Mouse (Mus musculus) frontal cortex, adult 2 months (tissue): ENCODE data around the gene Xcl1. TPM values are rescaled to one million over a fixed set of nuclear protein-coding genes. Genes with fewer than 3 reads are reported as not detected.

Experiments
- DNase-seq, 2 experiments: peaks; one replicate each; pipeline ENCODE4 v3.0.0; 2022; ENCODE audit warnings: low spot score in 1 of 2; ENCODE audit errors: extremely low spot score in 1 of 2
- polyA plus RNA-seq: library from polyadenylated mRNA; depleted of rRNA; stranded (reverse); fragments of >200 nt; gene quantifications from 2 replicates; pipeline ENCODE4 v1.2.3, GENCODE M21; 2012; rRNA removed

Gene Xcl1
- not detected in 2 replicates for polyA plus RNA-seq

DNA sequence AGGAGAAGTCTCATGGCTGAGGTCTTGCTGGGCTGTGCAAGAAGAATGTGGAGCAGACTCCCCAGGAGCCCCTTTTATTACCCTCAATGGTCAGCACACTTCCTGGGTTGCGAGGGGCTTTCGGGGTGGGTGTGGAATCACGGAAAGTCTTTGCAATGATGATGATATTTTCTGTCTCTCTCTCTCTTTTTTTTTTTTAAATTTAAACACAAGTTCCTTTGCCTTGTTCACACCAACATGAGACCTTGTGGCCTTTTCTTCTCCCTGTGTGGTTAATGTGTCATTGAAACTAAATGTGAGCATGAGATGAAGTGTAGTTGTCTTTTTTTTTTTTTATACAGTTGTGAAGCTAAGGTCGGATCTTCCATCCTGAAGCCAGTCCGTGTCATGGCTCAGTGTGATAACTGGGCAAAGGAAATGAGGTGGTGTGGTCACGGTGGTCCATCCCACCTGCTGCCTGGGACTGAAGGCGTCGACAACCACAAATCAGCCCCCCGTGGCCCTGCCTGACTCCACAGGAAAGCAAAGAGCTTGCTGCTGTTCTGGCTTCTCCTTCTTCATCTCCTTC is at the start of gene Xcl1:
Gene Xcl1 (minus strand): TSS at position 51 of the 568 bp plus-strand sequence.
- DNase-seq = no peak

DNA sequence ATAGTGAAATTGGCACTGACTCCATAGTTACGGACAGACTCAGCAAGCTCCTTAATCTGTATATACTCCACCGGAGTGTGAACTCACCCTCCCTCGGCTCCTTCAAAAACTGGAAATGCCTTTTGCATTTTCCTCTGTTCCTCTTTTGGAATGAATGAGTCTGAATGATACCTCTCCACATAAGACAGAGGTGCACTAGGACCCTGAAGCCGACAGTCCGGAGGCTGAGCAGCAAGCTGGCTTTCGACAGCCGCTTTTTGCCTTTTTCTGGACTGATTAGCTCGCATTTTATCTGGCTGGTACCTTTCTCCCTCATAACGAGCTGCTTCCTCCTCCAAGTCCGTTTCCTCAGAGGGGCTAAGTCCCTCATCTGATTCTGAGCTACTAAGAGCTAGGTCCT is 49.4 kb upstream of the Xcl1 start:
- DNase-seq = peak in 1 of 2 experiments; percentile 38

DNA sequence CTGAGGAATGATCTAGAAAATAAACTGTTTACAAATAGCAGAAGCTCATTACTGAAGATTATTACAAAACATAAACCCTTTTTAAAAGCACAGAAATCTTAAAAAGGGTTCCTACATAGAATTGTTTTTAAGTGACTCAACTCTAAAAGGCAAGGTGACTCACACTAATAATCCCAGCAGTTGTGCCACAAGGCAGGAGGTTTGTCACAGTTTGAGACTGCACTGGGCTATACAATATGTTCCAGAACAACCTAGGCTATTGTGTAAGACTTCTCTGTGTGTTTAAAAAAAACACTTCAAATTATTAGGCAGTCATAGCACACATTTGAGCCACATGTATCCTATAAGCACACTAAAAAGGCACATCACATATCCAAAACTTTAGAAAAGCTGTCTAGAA is 42.0 kb upstream of the Xcl1 start:
- no peak for DNase-seq

DNA sequence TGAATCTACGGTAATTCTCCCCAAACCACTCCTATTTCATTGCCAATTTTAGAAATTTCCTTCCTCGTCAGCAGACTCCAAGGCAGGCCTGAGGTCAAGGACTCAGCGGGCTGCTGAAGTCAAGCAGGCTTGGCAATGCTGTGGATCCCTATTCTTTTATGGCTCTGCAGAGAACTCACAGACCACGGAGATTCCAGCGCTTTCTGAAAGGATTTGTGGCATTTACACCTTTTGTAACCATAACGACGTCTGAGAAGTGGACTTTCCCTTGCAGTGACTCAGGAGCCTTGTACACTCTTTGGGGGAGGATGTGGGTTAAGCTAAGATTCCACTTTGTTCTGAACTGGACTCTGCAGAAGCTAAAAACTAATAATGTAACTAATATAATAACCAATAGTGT is 40.4 kb upstream of the Xcl1 start:
- DNase-seq = no peak

DNA sequence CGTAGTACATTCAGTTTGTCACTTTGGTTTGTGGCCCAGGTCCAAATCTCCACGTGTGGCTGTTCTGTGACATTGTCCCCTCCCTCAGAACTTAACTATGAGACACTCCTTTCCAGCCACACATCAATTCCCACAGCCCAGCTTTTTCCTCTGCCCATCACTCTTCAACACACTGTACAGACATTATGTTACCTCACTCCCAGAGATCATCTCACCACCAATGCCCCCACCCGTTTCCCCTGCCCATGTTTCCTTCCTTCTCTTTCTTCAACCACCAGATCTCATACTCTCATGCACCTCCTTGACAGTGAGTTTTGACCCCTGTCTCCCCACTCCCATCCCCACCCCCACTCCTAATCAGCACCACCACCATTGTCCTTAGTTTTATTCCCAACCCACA is 39.9 kb upstream of the Xcl1 start:
- no peak for DNase-seq

DNA sequence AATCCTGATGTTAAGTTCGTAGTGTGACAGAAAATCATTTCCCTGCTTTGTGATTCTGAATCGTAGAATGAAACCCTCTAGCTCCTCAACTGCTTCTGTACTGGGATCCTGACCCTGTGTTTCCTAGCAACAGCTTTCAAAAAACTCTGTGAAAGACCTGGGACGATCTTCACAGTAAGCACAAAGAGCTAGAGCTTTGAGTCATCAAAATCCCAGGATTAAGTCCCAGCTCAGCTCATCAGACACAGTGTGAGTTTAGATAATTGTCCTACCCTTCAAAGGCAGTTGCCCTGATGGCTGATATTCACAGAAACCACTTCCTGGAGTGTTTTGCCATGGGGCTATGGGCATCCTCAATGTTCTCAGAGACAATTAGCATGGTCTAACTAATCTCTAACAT is 38.5 kb upstream of the Xcl1 start:
- peak in 1 of 2 experiments; percentile 9 for DNase-seq

DNA sequence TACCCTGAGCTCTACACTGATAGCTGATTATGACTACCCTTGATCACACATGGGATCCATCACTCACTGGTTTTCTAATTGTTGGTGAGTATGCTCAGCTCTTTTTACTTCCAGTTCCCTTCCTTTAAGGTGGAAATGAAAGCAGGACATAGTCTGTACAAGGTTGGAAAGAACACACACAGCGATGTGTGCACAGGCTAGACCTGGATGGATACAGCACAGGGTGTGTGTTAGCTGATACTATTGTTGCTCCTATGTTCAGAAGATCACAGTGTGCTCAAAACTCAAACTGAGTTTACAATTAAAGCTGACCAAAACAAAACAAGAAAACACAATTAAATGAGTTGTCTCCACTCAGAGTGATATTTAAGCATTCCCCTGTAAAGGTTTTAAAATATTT is 38.0 kb upstream of the Xcl1 start:
- DNase-seq = no peak

DNA sequence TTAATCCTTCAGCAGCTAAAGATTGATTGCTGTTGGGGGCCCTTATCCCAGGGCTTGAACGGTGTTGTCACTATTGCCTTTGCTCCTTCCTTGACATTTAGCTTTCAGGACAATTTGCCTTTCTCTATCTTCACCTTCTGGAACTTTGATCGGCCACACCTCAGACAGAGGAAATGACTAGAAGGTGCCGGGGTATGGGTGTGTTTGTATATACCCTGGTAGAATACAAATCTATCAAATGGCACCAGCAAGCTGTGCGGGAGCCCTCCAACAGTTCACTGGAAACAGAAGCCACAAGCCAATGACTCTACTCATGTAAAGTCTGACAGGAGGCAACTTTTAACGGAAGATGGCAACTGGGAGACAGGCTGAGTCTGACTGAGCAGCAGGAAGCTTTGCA is 37.4 kb upstream of the Xcl1 start:
- DNase-seq = no peak

DNA sequence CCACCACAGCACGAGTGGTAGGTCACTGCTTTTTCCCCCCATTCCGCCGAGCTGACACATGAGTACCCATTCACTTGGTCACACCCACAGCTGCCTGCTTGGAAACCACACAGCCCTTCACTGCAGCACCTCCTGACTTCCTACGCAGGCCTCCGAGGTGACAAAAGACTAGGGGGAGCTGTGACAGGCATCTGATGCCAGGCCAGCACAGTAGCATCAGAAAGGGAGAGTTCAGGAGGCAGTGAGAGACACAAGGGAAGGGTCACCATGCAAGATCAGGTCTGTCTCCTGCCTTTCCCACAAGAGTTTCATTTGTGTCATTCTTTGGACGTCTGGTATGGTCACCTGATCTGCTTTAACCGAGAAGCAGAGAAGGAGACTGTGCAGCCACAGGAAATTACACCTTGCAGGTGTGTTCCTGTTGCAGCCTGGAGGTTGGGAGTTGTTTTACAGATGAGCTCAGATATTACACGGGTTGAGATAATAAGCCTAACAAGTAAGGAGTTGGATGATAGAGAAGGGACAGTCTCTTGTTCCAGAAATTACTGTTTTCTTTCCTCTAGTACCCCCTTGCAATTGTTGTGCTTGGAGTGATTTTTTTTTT is 30.9 kb upstream of the Xcl1 start:
- DNase-seq = no peak

DNA sequence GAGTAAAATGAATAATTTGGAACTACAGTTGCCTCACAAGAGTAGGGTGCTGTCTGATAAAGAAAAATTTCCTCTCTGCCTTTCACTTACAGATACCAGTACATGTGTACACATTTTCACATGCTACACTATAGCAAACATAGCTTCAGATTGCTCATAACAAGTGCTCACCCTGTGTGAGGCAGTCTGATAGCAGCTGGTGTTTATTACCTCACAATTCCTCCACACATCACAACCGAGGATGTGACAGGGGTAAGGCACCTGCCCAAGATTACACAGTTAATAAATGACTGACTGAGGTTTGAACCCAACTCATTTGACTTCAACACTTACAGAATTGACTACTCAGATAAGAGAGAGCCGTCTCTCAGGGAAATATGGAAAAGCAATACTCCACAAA is 25.3 kb upstream of the Xcl1 start:
- DNase-seq = no peak

DNA sequence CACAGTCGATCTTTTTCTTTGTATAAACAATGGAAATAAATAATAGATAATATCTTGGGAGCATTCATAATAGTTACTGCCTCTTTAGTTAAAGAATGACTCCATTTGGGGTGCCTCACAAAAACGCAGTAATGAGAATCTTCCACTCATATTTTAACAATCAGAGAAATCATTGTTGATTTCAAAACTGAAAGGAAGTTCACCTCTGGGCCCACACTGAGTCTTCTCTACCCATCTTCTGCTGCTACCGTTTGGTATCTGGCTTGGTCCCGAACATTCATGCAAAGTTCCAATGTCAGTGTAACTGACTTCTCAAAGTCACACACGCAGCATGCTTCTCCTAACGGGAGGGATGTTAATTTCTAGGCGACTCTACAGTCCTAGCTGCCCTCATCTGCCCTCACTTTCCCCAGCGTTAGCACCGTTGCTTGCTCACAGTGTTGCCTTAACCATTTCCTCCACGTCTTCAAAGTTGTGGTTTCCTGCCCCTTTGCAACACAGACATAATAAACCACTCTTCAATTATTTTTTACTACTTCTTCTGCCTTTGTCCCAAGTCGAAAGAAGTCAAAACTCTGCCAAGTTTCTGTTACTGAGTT is 24.6 kb upstream of the Xcl1 start:
- no peak for DNase-seq

DNA sequence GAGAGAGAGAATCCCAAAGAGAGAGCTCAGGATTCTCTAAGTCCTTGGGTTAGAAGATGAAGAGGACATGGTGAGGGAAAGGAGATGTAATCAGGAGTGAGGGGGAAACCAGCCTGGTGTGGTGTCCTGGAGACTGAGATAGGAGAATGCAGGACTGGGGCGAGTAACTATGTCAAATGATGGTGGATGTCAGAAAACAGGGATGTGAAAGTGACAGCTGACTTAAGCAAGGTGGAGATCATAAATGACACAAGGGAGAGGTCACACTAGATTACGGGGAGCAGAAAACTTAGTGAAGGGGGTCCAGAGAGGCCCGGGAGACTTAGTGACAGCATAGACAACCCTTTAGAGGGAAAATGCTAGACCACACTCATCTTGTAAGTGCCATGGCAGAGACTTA is 23.8 kb upstream of the Xcl1 start:
- DNase-seq = no peak

DNA sequence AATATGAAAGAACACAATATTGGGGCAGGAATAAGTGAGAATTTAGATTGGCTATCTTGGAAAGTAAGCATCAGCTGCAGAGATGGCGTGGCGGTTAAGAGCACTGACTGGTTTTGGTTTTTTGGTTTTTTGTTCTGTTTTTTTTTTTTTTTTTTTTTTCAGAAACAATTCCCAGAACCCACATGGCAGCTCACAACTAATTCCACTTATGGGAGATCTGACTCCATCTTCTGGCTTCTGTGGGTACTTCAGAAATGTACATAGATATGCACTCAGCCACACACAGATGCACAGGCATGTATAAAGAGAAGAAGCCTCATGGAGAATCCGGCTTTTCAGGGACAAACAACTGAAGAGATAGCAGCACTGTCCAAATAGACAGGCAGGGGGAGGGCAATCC is 22.6 kb upstream of the Xcl1 start:
- no peak for DNase-seq

DNA sequence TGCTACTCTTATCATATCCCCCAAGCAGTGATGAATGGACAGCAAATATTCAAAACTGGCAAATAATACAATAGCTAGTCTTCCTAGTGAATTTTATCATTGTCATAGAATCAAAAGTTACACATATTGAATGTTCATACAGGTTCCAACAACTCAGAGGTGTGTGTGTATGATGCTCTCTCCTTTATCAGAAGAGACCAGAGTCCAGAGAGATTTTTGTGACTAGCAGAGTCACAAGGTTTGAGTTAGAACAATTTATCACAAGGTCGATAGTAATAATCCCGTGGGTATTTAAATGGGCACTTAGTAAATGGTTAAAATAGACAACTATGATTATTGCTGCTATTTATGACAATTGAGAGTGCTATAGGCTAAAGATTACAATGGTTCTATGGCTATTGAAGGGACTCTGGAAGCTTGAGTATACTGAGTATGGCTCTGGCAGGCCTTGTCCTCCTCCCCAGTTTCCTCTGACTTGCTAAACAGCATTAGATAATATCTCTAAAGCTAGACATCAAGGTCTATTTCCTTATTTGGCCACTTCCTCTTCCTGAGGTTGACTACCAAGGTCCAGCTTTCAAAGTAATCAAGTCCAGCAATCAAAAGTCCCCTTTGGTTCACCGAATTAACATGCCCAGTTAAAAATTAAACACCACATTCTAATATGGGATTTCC is 21.5 kb upstream of the Xcl1 start:
- no peak for DNase-seq

DNA sequence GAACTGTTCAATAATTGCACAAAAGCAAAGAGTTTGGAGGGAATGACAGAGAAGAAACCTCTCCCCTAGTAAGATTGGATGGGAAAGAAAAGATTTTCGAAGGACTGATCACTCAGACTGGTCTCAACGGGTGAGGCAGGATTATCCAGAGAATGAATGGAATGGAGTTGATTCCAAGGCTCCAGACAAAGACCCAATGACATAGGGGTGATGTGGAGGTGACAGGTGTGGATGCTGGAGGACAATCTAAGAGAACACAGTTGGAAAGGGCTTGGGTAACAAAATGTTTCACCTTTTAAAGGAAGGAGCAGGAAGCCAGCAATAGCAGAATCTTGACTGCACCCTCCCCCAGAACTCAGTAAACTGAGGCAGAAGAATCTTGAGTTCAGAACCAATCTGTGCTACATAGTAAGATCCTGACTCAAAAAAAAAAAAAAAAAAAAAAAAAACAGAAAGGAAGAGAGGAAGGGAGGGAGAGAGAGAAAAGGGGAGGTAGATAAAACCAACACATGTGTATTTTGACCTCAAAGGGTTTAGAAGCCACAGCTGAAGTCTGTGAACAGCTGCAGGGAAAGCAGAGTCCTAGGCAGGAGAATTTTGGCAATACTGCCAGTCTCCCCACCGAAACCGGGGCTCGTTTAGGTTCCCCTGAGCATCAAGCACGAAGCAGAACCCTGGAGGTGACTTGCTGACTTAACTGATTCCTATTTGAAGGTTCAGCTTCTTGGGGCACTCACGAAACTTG is 20.3 kb upstream of the Xcl1 start:
- DNase-seq = no peak

DNA sequence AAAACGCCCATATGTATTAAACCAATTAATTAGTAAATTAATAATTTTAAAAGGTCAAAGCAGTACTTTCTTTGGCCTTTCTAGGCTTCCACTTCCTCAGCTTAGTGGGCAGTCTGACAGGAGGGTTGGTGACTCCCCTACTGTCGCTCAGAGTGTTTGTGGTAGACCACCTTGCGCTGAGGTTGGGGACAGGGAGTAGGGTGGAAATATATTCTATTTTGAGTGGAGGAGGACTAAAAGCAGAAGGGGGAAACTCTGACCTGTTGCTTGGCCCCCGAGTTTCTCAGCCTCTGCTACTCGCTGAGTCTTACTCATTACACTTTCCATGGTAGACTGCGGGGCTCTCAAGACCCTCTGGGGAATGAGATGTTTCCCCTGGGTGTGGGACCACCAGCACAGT is 18.2 kb upstream of the Xcl1 start:
- no peak for DNase-seq

DNA sequence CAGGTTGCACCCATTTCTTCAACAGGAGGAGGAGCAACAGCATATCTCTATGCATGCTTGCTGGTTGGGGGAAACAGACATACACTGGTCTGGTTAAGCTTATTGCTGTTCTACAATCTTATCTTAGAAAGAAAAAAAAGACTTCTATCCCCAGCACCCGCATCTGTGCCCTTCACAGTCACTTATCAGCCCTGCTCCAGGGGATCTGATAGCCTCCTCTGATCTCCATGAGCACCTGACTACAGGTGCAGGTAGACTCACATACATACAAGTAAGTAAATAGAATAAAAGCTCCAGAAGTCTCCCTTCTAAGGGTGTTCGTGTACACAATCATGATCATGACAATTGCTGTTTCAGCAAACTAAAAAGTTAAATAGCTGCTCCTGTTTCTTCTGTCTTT is 733 bp upstream of the Xcl1 start:
- DNase-seq = no peak

DNA sequence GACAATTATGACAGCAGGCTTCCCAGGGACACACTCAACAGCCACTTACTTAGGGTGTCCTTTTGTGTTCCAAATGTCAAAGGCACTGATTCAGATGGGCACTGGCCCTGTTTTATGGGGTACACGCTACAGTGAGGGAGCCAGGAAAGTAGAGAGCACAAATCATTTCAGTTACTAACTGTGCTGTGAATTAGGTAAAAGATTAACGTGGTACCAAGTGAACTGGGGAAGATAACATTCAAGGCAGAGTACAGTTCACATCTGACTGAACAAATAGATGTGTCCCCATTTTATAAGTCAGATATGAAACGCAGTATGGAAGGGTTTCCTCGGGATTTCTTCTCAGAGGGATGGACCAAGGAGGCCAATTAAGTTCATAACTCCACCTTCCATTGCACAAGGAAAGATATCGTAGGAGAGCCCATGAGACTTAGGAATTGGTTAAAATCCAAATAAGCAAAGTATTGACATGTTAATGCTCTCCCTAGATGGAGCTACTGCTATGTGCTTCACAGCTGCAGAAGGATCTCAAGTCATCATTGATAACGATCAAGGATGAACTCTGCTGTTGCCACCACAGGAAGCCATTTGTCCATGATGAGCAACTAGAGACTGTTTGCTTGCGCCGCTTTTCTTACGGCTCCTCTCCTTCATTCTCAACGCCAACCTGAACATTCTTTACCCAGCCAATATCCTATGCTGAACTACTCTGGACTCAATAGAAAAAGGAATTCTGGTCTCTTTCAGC is 1.7 kb downstream of the Xcl1 start:
- no peak for DNase-seq

DNA sequence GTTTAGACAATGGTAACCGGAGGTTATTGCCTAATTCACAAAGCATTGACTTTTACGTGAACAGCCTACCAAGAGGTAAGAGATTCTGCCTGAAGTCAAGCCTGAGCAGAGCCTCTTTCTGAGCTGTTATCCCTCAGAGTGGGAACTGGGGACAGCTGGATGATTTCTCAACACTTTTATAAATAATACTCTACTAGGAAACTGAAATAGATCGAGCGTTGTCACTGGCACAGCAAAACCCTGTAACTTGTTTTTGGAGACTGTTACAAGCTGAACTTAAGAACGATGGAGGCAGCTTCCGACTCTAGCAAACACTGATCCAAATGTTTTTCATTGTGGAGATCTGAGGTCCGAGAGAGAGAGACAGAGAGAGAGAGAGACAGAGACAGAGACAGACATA is 4.2 kb downstream of the Xcl1 start:
- peak; percentile 53 to 64 for DNase-seq

DNA sequence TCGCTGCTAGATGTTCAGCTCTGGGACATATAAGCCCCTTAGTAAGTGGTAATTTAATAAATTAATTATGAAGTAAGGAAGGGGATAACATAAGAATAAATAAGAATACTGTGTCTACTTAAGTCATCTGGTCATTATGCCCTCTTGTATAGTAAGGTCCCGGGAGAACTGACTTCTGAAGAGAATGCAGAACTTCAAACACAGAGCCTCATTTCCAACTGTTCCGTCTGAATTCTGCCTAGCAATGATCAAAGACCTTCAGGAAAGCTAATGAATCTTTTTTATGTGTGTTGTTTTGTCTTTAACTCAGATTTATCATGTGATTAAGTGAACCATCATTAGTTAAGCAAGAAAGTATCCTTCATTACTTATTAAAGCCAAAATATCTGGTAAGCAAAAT is 5.3 kb downstream of the Xcl1 start:
- DNase-seq = no peak
